Mouse (Mus musculus) E14TG2a.4 (cell line): ENCODE measurements at regions not wholly inside any gene's neighbourhood (a gene's known extent, or its start where the extent isn't known, plus 50 kb on each side); places are given as distances from the start of the nearest gene placed in this dataset.

Experiments
- CTCF ChIP-seq: conservative IDR thresholded peaks from 2 replicates; pipeline ENCODE4 v1.5.1; 2014; ENCODE audit warnings: low read length
- NANOG ChIP-seq: IDR thresholded peaks from 2 replicates; pipeline ENCODE4 v1.6.1; 2014; ENCODE audit warnings: borderline replicate concordance, low read length, mixed read lengths

DNA sequence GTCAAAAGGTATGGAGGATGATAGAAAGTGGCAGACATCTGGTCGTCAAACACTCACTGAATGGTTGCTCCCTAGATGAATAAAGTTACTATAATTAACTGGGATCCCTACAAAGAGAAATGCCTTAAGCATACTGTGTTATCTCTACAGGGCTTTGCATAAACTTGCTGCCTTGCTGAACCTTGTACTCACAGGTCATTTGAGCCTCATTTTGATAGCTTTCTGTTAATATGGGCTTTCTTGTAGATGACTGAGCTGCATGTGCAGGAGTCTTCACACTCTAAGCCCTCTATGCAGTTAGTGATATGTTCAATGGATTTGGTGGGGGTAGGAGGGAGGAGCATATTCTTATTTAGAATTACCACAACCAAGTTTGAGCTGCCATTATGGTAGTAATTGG, 127.8 kb upstream of the Sdr16c6 start:
- TF ChIP-seq CTCF (no peak), NANOG (no peak)
